Mouse (Mus musculus) neural tube, embryonic 14.5 days (tissue): ENCODE measurements around the gene Hivep3. TPM values are rescaled to one million over a fixed set of nuclear protein-coding genes. Genes with fewer than 3 reads are reported as not detected.

ENCODE experiments used
- ATAC-seq: fragments of 200-750 bp; cut with Nextera tagmentation; 2 replicates; pipeline ENCODE4 v1.8.0; 2017; ENCODE audit warnings: low read depth, mild to moderate bottlenecking, moderate TSS enrichment, moderate library complexity
- H3K27ac ChIP-seq: fragments of 300-500 bp; sonication (generic); 2 replicates; pipeline ENCODE4 v1.5.1; 2014; ENCODE audit warnings: low read depth, mild to moderate bottlenecking, control low read depth, low read length, moderate library complexity, mixed read lengths
- H3K27me3 ChIP-seq: fragments of 300-500 bp; sonication (generic); 2 replicates; pipeline ENCODE4 v1.6.1; 2014; ENCODE audit warnings: low read length; ENCODE audit not compliant: control insufficient read depth, insufficient read depth
- H3K36me3 ChIP-seq: fragments of 300-500 bp; sonication (generic); 2 replicates; pipeline ENCODE4 v1.6.1; 2014; ENCODE audit warnings: low read length, mixed read lengths; ENCODE audit not compliant: control insufficient read depth, insufficient read depth
- H3K4me1 ChIP-seq: fragments of 300-500 bp; sonication (generic); 2 replicates; pipeline ENCODE4 v1.6.1; 2014; ENCODE audit warnings: low read length; ENCODE audit not compliant: control insufficient read depth, insufficient read depth
- H3K4me2 ChIP-seq: fragments of 300-500 bp; sonication (generic); 2 replicates; pipeline ENCODE4 v1.6.1; 2014; ENCODE audit warnings: mild to moderate bottlenecking, low read depth, low read length, control low read depth
- H3K4me3 ChIP-seq: fragments of 300-500 bp; sonication (generic); 2 replicates; pipeline ENCODE4 v1.5.1; 2014; ENCODE audit warnings: low read depth, low read length, control low read depth, mixed read lengths
- H3K9ac ChIP-seq: fragments of 300-500 bp; sonication (generic); replicated peaks from 2 replicates; pipeline ENCODE4 v1.6.1; 2014; ENCODE audit warnings: low read depth, mild to moderate bottlenecking, control low read depth, low read length, mixed read lengths
- H3K9me3 ChIP-seq: fragments of 300-500 bp; sonication (generic); 2 replicates; pipeline ENCODE4 v1.6.1; 2016; ENCODE audit warnings: low read length; ENCODE audit not compliant: control insufficient read depth
- WGBS: fragments of 180-500 bp; shearing (Covaris S2); extraction: QIAGEN DNeasy Blood & Tissue Kit; methylation state at CpG from one replicate; pipeline ENCODE4 v1.1.7; 2014; 5-methylcytosine and 5-hydroxymethylcytosine counted together
- polyA plus RNA-seq: library from polyadenylated mRNA; unstranded; fragments of >200 nt; fragmentation: Nextera tagmentation; extraction: Ambion mirVana; gene quantifications from 2 replicates; pipeline ENCODE4 v1.2.1, GENCODE M21; 2014

The Hivep3 gene
- polyA plus RNA-seq, 1 experiment from 2014 or later: 23.9 TPM

DNA sequence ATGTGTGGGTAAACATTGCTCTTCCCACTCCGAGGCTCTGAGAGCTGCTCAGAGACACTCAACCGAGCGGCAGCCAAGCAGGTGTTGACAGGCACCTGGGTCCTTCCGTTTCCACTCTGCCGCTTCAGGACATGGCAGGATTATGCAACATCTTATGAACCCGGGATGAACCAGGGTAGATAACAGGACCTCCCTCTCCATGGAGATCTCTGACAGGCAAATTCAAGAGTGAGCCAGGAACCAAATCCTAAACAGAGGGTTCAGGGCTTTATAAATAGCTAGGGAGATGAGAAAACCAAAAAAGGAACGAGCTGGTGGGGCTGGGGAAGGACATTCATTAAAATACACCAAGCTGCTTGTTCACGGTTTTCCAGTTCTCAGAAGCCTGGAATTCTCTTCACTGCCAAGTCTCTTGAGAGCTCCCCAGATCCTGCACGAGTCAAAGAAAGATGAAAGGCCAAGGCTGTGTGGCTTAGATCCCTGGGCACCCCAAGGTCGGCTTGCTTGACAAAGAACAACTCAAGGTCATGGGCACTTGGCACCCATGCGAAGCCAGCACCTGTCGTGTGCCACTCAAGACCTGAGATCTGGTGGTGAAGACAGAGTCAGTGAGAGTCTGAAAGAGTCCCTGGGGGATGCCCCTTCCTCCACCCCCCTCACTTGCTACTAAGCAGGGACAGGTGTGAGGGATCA, 215.5 kb downstream of the Hivep3 start:
- H3K4me1 ChIP-seq: no peaks in the 10 kb centered on the region
- no peak for ATAC-seq
- no peaks in the 10 kb centered on the region for H3K9me3 ChIP-seq
- no peaks in the 10 kb centered on the region for H3K36me3 ChIP-seq
- no peak overlapping the region for H3K27ac ChIP-seq
- H3K27me3 ChIP-seq: no peaks in the 10 kb centered on the region
- no peak overlapping the region for H3K4me3 ChIP-seq
- no peak overlapping the region for H3K4me2 ChIP-seq
- 82% methylated on average over 12 of the region's 12 CpGs for WGBS
- H3K9ac ChIP-seq: no peak overlapping the region

DNA sequence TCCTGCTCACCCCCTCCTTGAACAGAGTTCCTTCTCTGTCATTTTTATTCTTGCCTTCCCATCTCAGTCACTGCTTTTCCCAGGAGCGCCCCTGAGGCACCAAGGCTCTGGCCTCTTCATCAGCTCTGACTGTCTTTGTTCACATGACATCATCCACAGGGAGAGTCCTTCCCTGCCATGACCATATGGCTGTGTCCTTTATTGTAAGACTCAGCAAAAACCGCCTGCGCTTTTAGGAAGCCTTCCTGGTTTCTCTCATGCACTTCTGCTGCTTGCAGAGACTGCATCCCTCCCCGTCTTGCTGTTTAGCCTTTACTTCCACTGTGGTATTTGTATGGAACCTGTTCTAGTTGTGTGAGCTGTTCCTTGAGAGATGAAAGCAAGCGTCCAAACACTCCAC, 216.6 kb downstream of the Hivep3 start:
- 76% methylated on average over 5 of the region's 5 CpGs for WGBS
- ATAC-seq: no peak
- no peaks in the 10 kb centered on the region for H3K4me1 ChIP-seq

DNA sequence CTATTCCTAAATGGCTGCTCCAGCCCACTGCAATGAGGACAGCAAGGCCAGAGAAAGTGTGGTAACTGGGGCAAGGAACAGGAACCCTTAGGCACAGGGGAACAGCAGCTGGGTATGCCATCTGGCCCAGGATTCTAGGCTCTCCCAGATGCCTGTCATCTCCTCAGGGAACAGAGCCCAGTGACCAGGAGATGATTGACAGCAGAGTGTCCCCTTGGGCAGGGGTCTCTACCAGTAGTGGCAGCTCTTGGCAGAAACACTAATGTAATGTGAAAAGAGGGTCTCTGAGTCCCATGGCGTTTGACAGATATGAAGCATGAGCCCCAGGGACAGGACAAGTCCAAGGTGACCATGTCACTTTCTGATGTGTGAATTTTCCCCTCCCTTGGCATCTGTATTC, 217.5 kb downstream of the Hivep3 start:
- 100% methylated on average over 1 of the region's 1 CpGs for WGBS
- Histone ChIP-seq H3K4me3 (no peak overlapping the region), H3K4me2 (no peak overlapping the region), H3K9me3 (no peaks in the 10 kb centered on the region), H3K27me3 (no peaks in the 10 kb centered on the region), H3K27ac (no peak overlapping the region), H3K9ac (no peak overlapping the region), H3K36me3 (no peaks in the 10 kb centered on the region), H3K4me1 (no peaks in the 10 kb centered on the region)
- no peak for ATAC-seq

More for the DNA sequence above, 216.6 kb downstream of the Hivep3 start:
- Histone ChIP-seq H3K9ac (no peak overlapping the region), H3K4me2 (no peak overlapping the region), H3K27ac (no peak overlapping the region; the same call in 1 of the 2 replicates), H3K4me3 (no peak overlapping the region), H3K9me3 (no peaks in the 10 kb centered on the region), H3K36me3 (no peaks in the 10 kb centered on the region), H3K27me3 (no peaks in the 10 kb centered on the region)

DNA sequence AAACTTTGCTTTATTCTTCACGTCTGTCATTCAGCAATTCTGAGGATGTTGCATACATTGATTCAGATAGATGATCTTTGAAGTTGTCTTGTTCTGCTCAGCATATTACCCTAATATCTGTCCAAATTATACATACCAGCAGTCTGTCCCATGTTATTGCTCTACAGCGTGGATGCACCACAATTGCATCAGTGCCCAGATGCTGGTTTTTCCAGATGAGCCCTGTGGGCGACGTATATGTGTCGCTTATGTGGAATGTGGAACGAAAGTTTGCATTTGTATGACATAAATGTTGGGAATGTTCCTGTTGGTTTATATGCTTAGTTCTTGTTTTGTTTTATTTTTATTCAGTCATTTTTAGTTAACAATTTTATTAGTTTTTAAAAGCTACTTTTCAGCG, 221.4 kb downstream of the Hivep3 start:
- 86% methylated on average over 7 of the region's 7 CpGs for WGBS
- H3K27ac ChIP-seq: no peak overlapping the region
- H3K9ac ChIP-seq: no peak overlapping the region
- no peak for ATAC-seq
- no peaks in the 10 kb centered on the region for H3K4me1 ChIP-seq
- no peaks in the 10 kb centered on the region for H3K9me3 ChIP-seq
- H3K27me3 ChIP-seq: no peaks in the 10 kb centered on the region
- no peak overlapping the region for H3K4me2 ChIP-seq
- H3K4me3 ChIP-seq: no peak overlapping the region
- no peaks in the 10 kb centered on the region for H3K36me3 ChIP-seq

DNA sequence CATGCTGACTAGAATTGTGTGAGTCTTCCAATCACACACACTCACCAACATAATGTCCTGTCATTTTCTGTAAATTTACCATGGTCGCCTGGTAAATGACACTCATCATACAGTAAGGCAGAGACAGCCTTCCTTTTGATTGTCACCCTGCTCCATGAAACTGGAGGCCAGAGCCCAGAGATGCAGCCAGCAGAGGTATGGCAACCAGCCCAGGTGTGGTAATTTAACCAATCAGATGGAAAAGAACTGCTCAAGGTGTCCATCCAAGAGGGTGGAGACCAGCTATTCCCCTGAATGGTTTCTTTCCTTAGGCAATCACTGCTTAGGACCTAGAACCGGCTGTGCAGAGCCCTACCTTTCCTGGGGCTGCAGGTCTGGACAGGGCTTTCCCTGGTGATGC, 224.4 kb downstream of the Hivep3 start:
- H3K4me2 ChIP-seq: no peak overlapping the region
- 93% methylated on average over 2 of the region's 2 CpGs for WGBS
- no peaks in the 10 kb centered on the region for H3K36me3 ChIP-seq
- no peak overlapping the region for H3K9ac ChIP-seq
- no peaks in the 10 kb centered on the region for H3K9me3 ChIP-seq
- ATAC-seq: no peak
- H3K27me3 ChIP-seq: no peaks in the 10 kb centered on the region
- no peaks in the 10 kb centered on the region for H3K4me1 ChIP-seq
- no peak overlapping the region for H3K4me3 ChIP-seq
- H3K27ac ChIP-seq: no peak overlapping the region

DNA sequence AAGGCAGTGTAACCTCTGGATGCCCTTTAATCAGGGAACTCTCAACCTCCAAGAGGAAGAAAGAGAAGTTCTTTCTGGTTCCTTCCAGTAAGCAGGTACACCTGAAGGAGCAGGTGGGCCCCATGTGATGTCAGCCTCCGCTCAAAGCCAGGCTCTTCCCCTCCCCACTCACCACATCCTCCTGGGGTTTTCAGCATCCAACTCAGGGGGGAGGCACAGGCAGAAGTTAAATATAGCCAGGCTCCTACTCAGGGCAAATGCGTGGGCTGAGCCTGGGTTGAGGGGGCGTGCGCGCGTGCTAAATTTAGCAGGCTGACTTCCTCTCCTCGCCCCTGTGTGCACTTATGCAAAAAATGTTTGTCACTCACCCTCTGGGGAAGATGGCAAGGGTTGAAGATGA, 225.7 kb downstream of the Hivep3 start:
- Histone ChIP-seq H3K9ac (no peak overlapping the region), H3K4me2 (no peak overlapping the region), H3K4me1 (no peaks in the 10 kb centered on the region), H3K27me3 (no peaks in the 10 kb centered on the region), H3K9me3 (no peaks in the 10 kb centered on the region), H3K27ac (no peak overlapping the region), H3K4me3 (no peak overlapping the region), H3K36me3 (no peaks in the 10 kb centered on the region)
- ATAC-seq: no peak
- 84% methylated on average over 7 of the region's 7 CpGs for WGBS

DNA sequence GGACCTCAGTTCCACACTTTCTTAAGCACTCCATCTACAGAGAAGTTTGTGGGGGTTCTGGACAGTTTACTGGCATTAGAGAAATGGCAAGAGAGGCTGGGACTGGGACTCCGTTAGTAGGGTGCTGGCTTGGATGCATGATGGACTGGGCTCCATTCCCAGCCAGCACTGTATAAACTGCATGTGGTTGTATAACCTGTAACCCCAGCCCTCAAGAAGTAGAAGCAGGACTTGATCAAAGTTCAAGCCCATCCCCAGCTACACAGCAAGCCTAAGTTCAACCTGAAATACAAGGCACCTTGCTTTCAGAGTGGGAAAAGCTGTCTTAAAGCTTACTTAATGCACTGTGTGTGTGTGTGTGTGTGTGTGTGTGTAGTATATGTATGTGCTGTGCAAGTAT, 226.3 kb downstream of the Hivep3 start:
- no peaks in the 10 kb centered on the region for H3K27me3 ChIP-seq
- no peak for ATAC-seq
- H3K9me3 ChIP-seq: no peaks in the 10 kb centered on the region
- no peaks in the 10 kb centered on the region for H3K36me3 ChIP-seq
- no peak overlapping the region for H3K27ac ChIP-seq
- no peak overlapping the region for H3K9ac ChIP-seq
- H3K4me1 ChIP-seq: no peaks in the 10 kb centered on the region
- H3K4me3 ChIP-seq: no peak overlapping the region
- H3K4me2 ChIP-seq: no peak overlapping the region
- 100% methylated on average over 1 of the region's 1 CpGs for WGBS

DNA sequence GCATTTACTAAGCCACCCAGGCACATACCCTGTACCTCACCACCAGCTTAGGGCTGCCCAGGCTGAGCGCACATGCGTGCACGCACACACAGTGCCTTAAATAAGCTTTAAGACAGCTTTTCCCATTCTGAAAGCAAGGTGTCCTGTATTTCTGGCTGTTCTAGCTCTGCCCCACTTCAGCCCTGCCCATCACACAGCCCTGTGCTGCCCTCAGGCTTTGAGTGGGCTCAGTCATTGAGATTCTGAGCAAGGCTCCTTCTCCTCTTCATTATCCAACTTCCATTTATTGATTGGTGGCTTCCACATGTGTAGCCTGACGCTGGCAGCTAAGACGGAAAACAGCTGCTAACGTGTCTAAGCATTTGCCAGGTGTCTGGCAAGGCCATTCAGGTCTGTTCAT, 226.9 kb downstream of the Hivep3 start:
- no peak overlapping the region for H3K27ac ChIP-seq
- 81% methylated on average over 6 of the region's 6 CpGs for WGBS
- H3K4me3 ChIP-seq: no peak overlapping the region
- no peaks in the 10 kb centered on the region for H3K27me3 ChIP-seq
- H3K9ac ChIP-seq: no peak overlapping the region
- H3K4me1 ChIP-seq: no peaks in the 10 kb centered on the region
- H3K4me2 ChIP-seq: no peak overlapping the region
- no peaks in the 10 kb centered on the region for H3K36me3 ChIP-seq
- ATAC-seq: no peak
- H3K9me3 ChIP-seq: no peaks in the 10 kb centered on the region

DNA sequence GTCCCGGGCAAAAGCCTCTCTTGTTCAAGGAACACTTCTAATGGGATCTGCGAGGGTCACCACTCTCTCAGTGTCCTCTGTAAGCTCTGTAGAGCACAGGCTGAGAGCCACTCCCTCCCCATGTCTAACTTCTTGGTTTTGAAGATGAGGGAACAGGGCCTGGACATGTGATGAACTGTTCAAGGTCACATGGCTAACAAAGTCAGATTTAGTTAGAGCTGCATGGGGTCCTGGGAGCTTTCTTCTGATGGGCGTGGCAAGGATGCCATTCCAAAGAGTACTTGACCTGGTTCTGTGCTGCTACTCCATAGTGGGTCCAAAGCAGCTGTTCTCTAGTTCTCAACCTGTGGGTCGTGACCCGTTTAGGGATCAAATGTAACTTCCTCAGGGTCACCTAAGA, 227.6 kb downstream of the Hivep3 start:
- Histone ChIP-seq H3K9me3 (no peaks in the 10 kb centered on the region), H3K27ac (no peak overlapping the region), H3K4me2 (no peak overlapping the region), H3K4me3 (no peak overlapping the region), H3K4me1 (no peaks in the 10 kb centered on the region), H3K27me3 (no peaks in the 10 kb centered on the region), H3K9ac (no peak overlapping the region), H3K36me3 (no peaks in the 10 kb centered on the region)
- no peak for ATAC-seq
- whole genome bisulfite sequencing: 86% methylated on average over 5 of the region's 5 CpGs
